Mouse (Mus musculus) limb, embryonic 14.5 days (tissue): ENCODE measurements around the gene Slc44a3. TPM values are rescaled to one million over a fixed set of nuclear protein-coding genes. Genes with fewer than 3 reads are reported as not detected.

Experiments
- ATAC-seq: fragments of 200-750 bp; cut with Nextera tagmentation; 2 replicates; pipeline ENCODE4 v1.8.0; 2017; ENCODE audit warnings: low read depth, moderate number of reproducible peaks, moderate TSS enrichment; ENCODE audit not compliant: low FRiP score
- DNase-seq: peaks from one replicate; pipeline ENCODE4 v3.0.0-alpha.2; 2015; ENCODE audit warnings: low spot score
- H3K27ac ChIP-seq: fragments of 300-500 bp; sonication (generic); replicated peaks from 2 replicates; pipeline ENCODE4 v1.5.1; 2014; ENCODE audit warnings: low read depth, mild to moderate bottlenecking, low read length, moderate library complexity, mixed read lengths
- H3K27me3 ChIP-seq: fragments of 300-500 bp; sonication (generic); 2 replicates; pipeline ENCODE4 v1.6.1; 2014; ENCODE audit warnings: low read length, mixed read lengths; ENCODE audit not compliant: control insufficient read depth, insufficient read depth
- H3K36me3 ChIP-seq: fragments of 300-500 bp; sonication (generic); 2 replicates; pipeline ENCODE4 v1.6.1; 2014; ENCODE audit warnings: mild to moderate bottlenecking, low read length, moderate library complexity, mixed read lengths; ENCODE audit not compliant: control insufficient read depth, insufficient read depth
- H3K4me1 ChIP-seq: fragments of 300-500 bp; sonication (generic); 2 replicates; pipeline ENCODE4 v1.6.1; 2014; ENCODE audit warnings: antibody characterized with exemption, low read length, mixed read lengths; ENCODE audit not compliant: control insufficient read depth, insufficient read depth
- H3K4me2 ChIP-seq: fragments of 300-500 bp; sonication (generic); replicated peaks from 2 replicates; pipeline ENCODE4 v1.6.1; 2014; ENCODE audit warnings: low read depth, mild to moderate bottlenecking, low read length, moderate library complexity; ENCODE audit not compliant: severe bottlenecking
- H3K4me3 ChIP-seq: fragments of 300-500 bp; sonication (generic); replicated peaks from 2 replicates; pipeline ENCODE4 v1.5.1; 2014; ENCODE audit warnings: low read length
- H3K9ac ChIP-seq: fragments of 300-500 bp; sonication (generic); 2 replicates; pipeline ENCODE4 v1.6.1; 2014; ENCODE audit warnings: mild to moderate bottlenecking, low read depth, low read length, moderate library complexity; ENCODE audit not compliant: severe bottlenecking
- H3K9me3 ChIP-seq: fragments of 300-500 bp; sonication (generic); 2 replicates; pipeline ENCODE4 v1.6.1; 2016; ENCODE audit warnings: low read length; ENCODE audit not compliant: control insufficient read depth
- POLR2A ChIP-seq: fragments of 200-500 bp; IDR thresholded peaks from 2 replicates; pipeline ENCODE4 v1.8.0; 2012; ENCODE audit warnings: inconsistent platforms, mild to moderate bottlenecking, moderate library complexity, borderline replicate concordance; ENCODE audit not compliant: insufficient read depth, insufficient read length; ENCODE audit errors: extremely low read depth
- WGBS: fragments of 180-500 bp; shearing (Covaris S2); extraction: QIAGEN DNeasy Blood & Tissue Kit; methylation state at CpG from one replicate; pipeline ENCODE4 v1.1.7; 2014; 5-methylcytosine and 5-hydroxymethylcytosine counted together
- polyA plus RNA-seq, 2 experiments: library from polyadenylated mRNA; depleted of rRNA in 1 of 2; stranded (reverse) in 1 of 2; unstranded in 1 of 2; fragments of >200 nt; fragmentation: Nextera tagmentation in 1 of 2; extraction: Ambion mirVana in 1 of 2; gene quantifications; 2 replicates each; pipeline versions ENCODE4 v1.2.1 to v1.2.3; 2012 to 2014

The Slc44a3 gene
- polyA plus RNA-seq, 2 experiments = 0.91 to 1.7 TPM

DNA sequence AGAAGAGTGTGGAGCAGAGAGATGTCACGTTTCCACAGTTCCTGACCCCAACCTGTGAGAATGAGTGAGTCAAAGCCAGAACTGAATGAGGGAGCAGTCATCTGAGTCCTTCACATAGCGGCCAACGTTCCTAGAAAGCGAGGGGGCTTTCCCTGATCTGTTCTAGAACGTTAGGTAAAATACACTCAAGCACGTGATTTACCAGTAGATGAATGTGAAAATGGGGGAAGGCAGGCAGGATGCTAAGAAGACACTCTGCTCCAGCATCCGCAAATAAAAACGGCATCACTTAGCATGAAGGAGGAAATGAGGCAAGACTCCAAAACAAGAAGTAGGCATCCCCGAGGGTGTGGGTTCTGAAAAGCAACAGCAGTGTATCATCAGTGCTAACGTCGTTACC lies 38.4 kb upstream of the Slc44a3 start:
- Histone ChIP-seq H3K4me3 (no peak overlapping the region), H3K4me1 (peaks cover 6% of the 10 kb centered on the region; the same call in 1 of the 2 replicates), H3K27me3 (no peaks in the 10 kb centered on the region), H3K36me3 (no peaks in the 10 kb centered on the region), H3K9ac (no peak overlapping the region), H3K27ac (no peak overlapping the region), H3K4me2 (no peak overlapping the region), H3K9me3 (no peaks in the 10 kb centered on the region)
- DNase-seq = no peak
- ATAC-seq = no peak
- 88% methylated on average over 11 of the region's 11 CpGs for WGBS
- no peak for TF ChIP-seq POLR2A

DNA sequence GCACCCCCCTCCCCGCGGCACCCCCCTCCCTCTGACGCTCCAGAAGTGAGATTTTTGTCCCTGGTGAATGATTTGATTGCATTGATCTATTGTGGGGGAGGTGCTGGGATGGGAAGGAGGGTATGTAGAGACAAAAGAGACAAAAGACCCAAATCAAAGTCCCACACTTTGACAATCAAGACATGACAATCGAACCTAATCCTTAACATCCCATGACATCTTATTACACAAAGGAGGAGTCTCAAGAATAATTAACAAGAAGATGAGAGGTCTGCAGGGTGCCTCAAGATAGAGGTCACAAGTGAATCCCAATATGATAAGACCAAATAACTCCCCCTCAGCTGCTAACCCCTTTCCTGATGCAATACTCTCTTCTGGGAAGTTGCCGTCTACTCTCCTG lies 37.6 kb upstream of the Slc44a3 start:
- no peak for TF ChIP-seq POLR2A
- no peak overlapping the region for H3K27ac ChIP-seq

DNA sequence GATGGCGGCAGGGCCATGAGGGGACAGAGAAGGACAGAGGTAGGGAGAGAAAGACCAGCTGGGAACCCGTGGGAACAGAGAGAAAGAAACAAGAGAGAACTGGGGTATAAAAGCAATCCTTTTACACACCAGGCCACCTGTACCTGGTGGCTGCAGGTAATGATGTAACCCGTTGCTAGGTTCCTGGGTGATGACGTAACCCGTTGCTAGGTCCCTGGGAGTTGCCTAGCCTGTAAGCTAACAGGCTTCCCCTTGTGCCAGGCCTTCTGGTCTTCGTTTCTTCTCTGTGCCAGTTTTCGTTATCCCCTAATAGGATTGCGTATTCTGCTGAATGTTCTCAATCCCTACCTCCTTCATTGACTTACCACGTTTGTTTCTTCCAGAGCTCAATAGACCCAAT lies 36.8 kb upstream of the Slc44a3 start:
- peaks cover 3% of the 10 kb centered on the region; the same call in 1 of the 2 replicates for H3K4me1 ChIP-seq
- 85% methylated on average over 8 of the region's 9 CpGs for WGBS
- H3K9ac ChIP-seq = no peak overlapping the region
- H3K9me3 ChIP-seq = no peaks in the 10 kb centered on the region
- H3K4me3 ChIP-seq = no peak overlapping the region
- DNase-seq (no peak), ATAC-seq (no peak)
- H3K4me2 ChIP-seq = no peak overlapping the region
- TF ChIP-seq POLR2A = no peak
- no peak overlapping the region for H3K27ac ChIP-seq
- no peaks in the 10 kb centered on the region for H3K36me3 ChIP-seq
- no peaks in the 10 kb centered on the region for H3K27me3 ChIP-seq

More for the DNA sequence above, 37.6 kb upstream of the Slc44a3 start:
- H3K4me1 ChIP-seq = peaks cover 6% of the 10 kb centered on the region; the same call in 1 of the 2 replicates
- no peak overlapping the region for H3K9ac ChIP-seq
- WGBS = 77% methylated on average over 5 of the region's 5 CpGs
- H3K36me3 ChIP-seq = no peaks in the 10 kb centered on the region
- ATAC-seq = no peak
- H3K27me3 ChIP-seq = no peaks in the 10 kb centered on the region
- no peak overlapping the region for H3K4me3 ChIP-seq
- no peaks in the 10 kb centered on the region for H3K9me3 ChIP-seq
- no peak overlapping the region for H3K4me2 ChIP-seq
- no peak for DNase-seq

DNA sequence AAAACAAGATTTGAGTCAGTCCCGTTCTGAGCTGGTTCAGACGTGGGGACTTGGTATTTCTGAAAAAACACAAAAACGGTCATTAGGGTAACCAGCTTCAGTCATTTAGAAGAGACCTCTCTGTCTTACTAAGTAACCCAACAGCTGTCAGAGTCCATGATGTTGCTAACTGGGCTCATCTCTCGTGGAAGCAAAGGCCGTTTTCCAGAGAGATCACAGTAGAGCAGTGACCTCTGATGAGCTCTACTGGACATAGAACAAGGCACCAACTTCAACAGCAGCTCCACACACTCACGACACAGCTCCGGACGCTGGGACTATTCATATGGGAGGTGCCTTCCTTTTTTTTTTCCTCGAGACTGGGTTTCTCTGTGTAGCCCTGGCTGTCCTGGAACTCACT lies 35.7 kb upstream of the Slc44a3 start:
- DNase-seq (no peak), ATAC-seq (no peak)
- Histone ChIP-seq H3K27me3 (no peaks in the 10 kb centered on the region), H3K4me2 (no peak overlapping the region), H3K4me1 (no peaks in the 10 kb centered on the region), H3K9me3 (no peaks in the 10 kb centered on the region), H3K9ac (no peak overlapping the region), H3K27ac (no peak overlapping the region), H3K36me3 (no peaks in the 10 kb centered on the region), H3K4me3 (no peak overlapping the region)
- 86% methylated on average over 9 of the region's 9 CpGs for WGBS
- TF ChIP-seq POLR2A = no peak

GRCm38 (mm10) chr3:121567337-121567900 lies 35.2 kb upstream of the Slc44a3 start:
- H3K4me2 ChIP-seq = no peak overlapping the region
- H3K36me3 ChIP-seq = no peaks in the 10 kb centered on the region
- H3K9me3 ChIP-seq = no peaks in the 10 kb centered on the region
- WGBS = 76% methylated on average over 2 of the region's 2 CpGs
- no peak overlapping the region for H3K4me3 ChIP-seq
- no peak for TF ChIP-seq POLR2A
- no peak overlapping the region for H3K27ac ChIP-seq
- ATAC-seq (no peak), DNase-seq (no peak)
- no peak overlapping the region for H3K9ac ChIP-seq
- no peaks in the 10 kb centered on the region for H3K4me1 ChIP-seq
- H3K27me3 ChIP-seq = no peaks in the 10 kb centered on the region

GRCm38 (mm10) chr3:121566901-121567300 lies 34.7 kb upstream of the Slc44a3 start:
- H3K4me2 ChIP-seq = no peak overlapping the region
- no peak overlapping the region for H3K27ac ChIP-seq
- no peak overlapping the region for H3K4me3 ChIP-seq
- no peak for TF ChIP-seq POLR2A
- H3K9ac ChIP-seq = no peak overlapping the region
- no peak for DNase-seq
- no peaks in the 10 kb centered on the region for H3K27me3 ChIP-seq
- 85% methylated on average over 4 of the region's 4 CpGs for WGBS
- H3K36me3 ChIP-seq = no peaks in the 10 kb centered on the region
- H3K9me3 ChIP-seq = no peaks in the 10 kb centered on the region
- no peaks in the 10 kb centered on the region for H3K4me1 ChIP-seq
- no peak for ATAC-seq
